Mouse (Mus musculus) induced T-regulatory cell, adult 2 months (primary cell): Measurements from ENCODE around the gene Olfr1380.
"Not testable (repeated sequence)": the region's sequence is repeated elsewhere in the genome, so short reads cannot be mapped to it uniquely, and the experiment has no call there.

Experiments used
- DNase-seq: peaks from one replicate; pipeline ENCODE4 v3.0.0-alpha.2; 2012; ENCODE audit warnings: low read depth

The Olfr1380 gene

GRCm38 (mm10) chr11:49556578-49556977 is at the start of gene Olfr1380:
Gene Olfr1380, plus strand, starts transcription at chr11:49556878.
- not testable (repeated sequence) for DNase-seq

GRCm38 (mm10) chr11:49518086-49518485 is 38.6 kb upstream of the Olfr1380 start:
- DNase-seq = no peak

GRCm38 (mm10) chr11:49519348-49519747 is 37.3 kb upstream of the Olfr1380 start, which contains the start of gene Olfr1383:
Gene Olfr1383, plus strand, starts transcription at chr11:49519648.
- DNase-seq = no peak

GRCm38 (mm10) chr11:49527947-49528346 is 28.7 kb upstream of the Olfr1380 start, which contains the start of gene Olfr1382:
Gene Olfr1382, plus strand, starts transcription at chr11:49528247.
- no peak for DNase-seq

- no peak for DNase-seq
These were observed 23.9 kb upstream of the Olfr1380 start for GRCm38 (mm10) chr11:49532761-49533160.

- not testable (repeated sequence) for DNase-seq
These were observed 20.0 kb upstream of the Olfr1380 start for GRCm38 (mm10) chr11:49536631-49537030.

- DNase-seq = not testable (repeated sequence)
These were observed 13.5 kb upstream of the Olfr1380 start, which contains the start of gene Olfr1381 for GRCm38 (mm10) chr11:49543149-49543548. Gene Olfr1381, plus strand, starts transcription at chr11:49543449.

GRCm38 (mm10) chr11:49554033-49554432 is 2.6 kb upstream of the Olfr1380 start:
- DNase-seq = peak; percentile 2

- peak; percentile 43 for DNase-seq
These were observed 18.4 kb downstream of the Olfr1380 start for GRCm38 (mm10) chr11:49575054-49575453.

GRCm38 (mm10) chr11:49580452-49580851 is 23.8 kb downstream of the Olfr1380 start:
- not testable (repeated sequence) for DNase-seq

GRCm38 (mm10) chr11:49590213-49590612 is 33.5 kb downstream of the Olfr1380 start:
- DNase-seq = no peak

- DNase-seq = peak; percentile 10
These were observed 40.5 kb downstream of the Olfr1380 start for GRCm38 (mm10) chr11:49597149-49597548.

GRCm38 (mm10) chr11:49608306-49608705 is 51.6 kb downstream of the Olfr1380 start:
- not testable (repeated sequence) for DNase-seq

GRCm38 (mm10) chr11:49608938-49609867 is 52.5 kb downstream of the Olfr1380 start, which contains the start of gene Flt4:
Gene Flt4, plus strand, starts transcription at chr11:49609263.
- peak; percentile 33 for DNase-seq

- DNase-seq = peak; percentile 19
These were observed 53.5 kb downstream of the Olfr1380 start for GRCm38 (mm10) chr11:49609868-49610824.

- DNase-seq = not testable (repeated sequence)
These were observed 54.7 kb downstream of the Olfr1380 start for GRCm38 (mm10) chr11:49611349-49611748.

- DNase-seq = no peak
These were observed 55.5 kb downstream of the Olfr1380 start for GRCm38 (mm10) chr11:49612154-49612553.

GRCm38 (mm10) chr11:49613349-49613748 is 56.7 kb downstream of the Olfr1380 start:
- peak; percentile 19 for DNase-seq
